Mouse (Mus musculus): ENCODE measurements around the gene Hmcn2.

Hmcn2 gene

GRCm38 (mm10) chr2:31314007-31314465, at the start of gene Hmcn2:
Gene Hmcn2 (plus strand): TSS chr2:31314415.
- in situ Hi-C loops (cut with MboI, MseI): no loop called here

- in situ Hi-C loops (cut with MboI, MseI): no loop called here
Measured at GRCm38 (mm10) chr2:31267447-31267846, 46.8 kb upstream of the Hmcn2 start.

- in situ Hi-C loops (cut with MboI, MseI): no loop called here
Measured at GRCm38 (mm10) chr2:31268631-31269030, 45.6 kb upstream of the Hmcn2 start.

GRCm38 (mm10) chr2:31269188-31269587, 45.0 kb upstream of the Hmcn2 start:
- in situ Hi-C loops (cut with MboI, MseI): no loop called here

GRCm38 (mm10) chr2:31269847-31270246, 44.4 kb upstream of the Hmcn2 start:
- in situ Hi-C loops (cut with MboI, MseI): loop anchor here (10.0 kb wide), 1 partner anchor 255 kb away; no protein-coding TSS in a partner anchor

- in situ Hi-C loops (cut with MboI, MseI): loop anchor here (10.0 kb wide), 1 partner anchor 256 kb away; no protein-coding TSS in a partner anchor
Measured at GRCm38 (mm10) chr2:31270470-31270869, 43.7 kb upstream of the Hmcn2 start.

GRCm38 (mm10) chr2:31271071-31271470, 43.1 kb upstream of the Hmcn2 start:
- in situ Hi-C loops (cut with MboI, MseI): loop anchor here (10.0 kb wide), 1 partner anchor 256 kb away; no protein-coding TSS in a partner anchor

- in situ Hi-C loops (cut with MboI, MseI): loop anchor here (5.0 to 10.0 kb wide), 2 partner anchors 78 to 260 kb away; no protein-coding TSS in a partner anchor
Measured at GRCm38 (mm10) chr2:31274993-31275392, 39.2 kb upstream of the Hmcn2 start.

- in situ Hi-C loops (cut with MboI, MseI): loop anchor here (5.0 to 10.0 kb wide), 2 partner anchors 81 to 263 kb away; no protein-coding TSS in a partner anchor
Measured at GRCm38 (mm10) chr2:31277810-31278209, 36.4 kb upstream of the Hmcn2 start.

GRCm38 (mm10) chr2:31278483-31278882, 35.7 kb upstream of the Hmcn2 start:
- in situ Hi-C loops (cut with MboI, MseI): loop anchor here (5.0 to 10.0 kb wide), 2 partner anchors 81 to 264 kb away; no protein-coding TSS in a partner anchor

GRCm38 (mm10) chr2:31281138-31281537, 33.1 kb upstream of the Hmcn2 start:
- in situ Hi-C loops (cut with MboI, MseI): no loop called here

- in situ Hi-C loops (cut with MboI, MseI): no loop called here
Measured at GRCm38 (mm10) chr2:31282266-31282665, 31.9 kb upstream of the Hmcn2 start.

GRCm38 (mm10) chr2:31282880-31283279, 31.3 kb upstream of the Hmcn2 start:
- in situ Hi-C loops (cut with MboI, MseI): no loop called here

GRCm38 (mm10) chr2:31284531-31284930, 29.7 kb upstream of the Hmcn2 start:
- in situ Hi-C loops (cut with MboI, MseI): no loop called here

GRCm38 (mm10) chr2:31291421-31291820, 22.8 kb upstream of the Hmcn2 start:
- in situ Hi-C loops (cut with MboI, MseI): no loop called here

- in situ Hi-C loops (cut with MboI, MseI): no loop called here
Measured at GRCm38 (mm10) chr2:31294985-31295384, 19.2 kb upstream of the Hmcn2 start.

- in situ Hi-C loops (cut with MboI, MseI): no loop called here
Measured at GRCm38 (mm10) chr2:31296395-31296794, 17.8 kb upstream of the Hmcn2 start.

- in situ Hi-C loops (cut with MboI, MseI): no loop called here
Measured at GRCm38 (mm10) chr2:31297602-31298268, 16.5 kb upstream of the Hmcn2 start.

GRCm38 (mm10) chr2:31298814-31299213, 15.4 kb upstream of the Hmcn2 start:
- in situ Hi-C loops (cut with MboI, MseI): no loop called here

- in situ Hi-C loops (cut with MboI, MseI): no loop called here
Measured at GRCm38 (mm10) chr2:31299266-31299665, 14.9 kb upstream of the Hmcn2 start.

GRCm38 (mm10) chr2:31299996-31300395, 14.2 kb upstream of the Hmcn2 start:
- in situ Hi-C loops (cut with MboI, MseI): no loop called here

- in situ Hi-C loops (cut with MboI, MseI): no loop called here
Measured at GRCm38 (mm10) chr2:31303177-31303576, 11.0 kb upstream of the Hmcn2 start.

GRCm38 (mm10) chr2:31304191-31304590, 10.0 kb upstream of the Hmcn2 start:
- in situ Hi-C loops (cut with MboI, MseI): no loop called here
